Mouse (Mus musculus) right cerebral cortex, postnatal 10 days (tissue): Measurements from ENCODE around the gene Atp5e.
A peak's percentile ranks its signal among the peaks of the same experiment; 100 is the strongest.

ENCODE experiments used
- DNase-seq, 2 experiments: peaks; one replicate each; pipeline ENCODE4 v3.0.0; 2021; ENCODE audit warnings: low spot score in 2 of 2

Gene Atp5e

GRCm38 (mm10) chr2:174463789-174464523 is at the start of gene Atp5e:
Atp5e (minus strand) TSS chr2:174464105.
- peak; percentile 98 to 99 for DNase-seq

- DNase-seq: no peak
Measured at GRCm38 (mm10) chr2:174509825-174510224, 45.9 kb upstream of the Atp5e start.

- DNase-seq: no peak
Measured at GRCm38 (mm10) chr2:174507998-174508397, 44.1 kb upstream of the Atp5e start.

GRCm38 (mm10) chr2:174502831-174503460 is 39.0 kb upstream of the Atp5e start:
- DNase-seq: no peak

GRCm38 (mm10) chr2:174502321-174502720 is 38.4 kb upstream of the Atp5e start:
- no peak for DNase-seq

- no peak for DNase-seq
Measured at GRCm38 (mm10) chr2:174501517-174501916, 37.6 kb upstream of the Atp5e start.

GRCm38 (mm10) chr2:174500814-174501503 is 37.1 kb upstream of the Atp5e start:
- no peak for DNase-seq

- no peak for DNase-seq
Measured at GRCm38 (mm10) chr2:174492858-174493257, 29.0 kb upstream of the Atp5e start.

- DNase-seq: no peak
Measured at GRCm38 (mm10) chr2:174487005-174487404, 23.1 kb upstream of the Atp5e start.

GRCm38 (mm10) chr2:174478746-174479145 is 14.8 kb upstream of the Atp5e start:
- no peak for DNase-seq

- no peak for DNase-seq
Measured at GRCm38 (mm10) chr2:174477543-174478319, 13.8 kb upstream of the Atp5e start.

GRCm38 (mm10) chr2:174473550-174473927 is 9.6 kb upstream of the Atp5e start:
- no peak for DNase-seq

- peak; percentile 99 to 100 for DNase-seq
Measured at GRCm38 (mm10) chr2:174472818-174473549, 9.1 kb upstream of the Atp5e start, which contains the start of gene Prelid3b. Prelid3b (minus strand) TSS chr2:174473081.

GRCm38 (mm10) chr2:174472407-174472806 is 8.5 kb upstream of the Atp5e start:
- DNase-seq: no peak

- DNase-seq: no peak
Measured at GRCm38 (mm10) chr2:174470786-174471405, 7.0 kb upstream of the Atp5e start.

GRCm38 (mm10) chr2:174470333-174470732 is 6.4 kb upstream of the Atp5e start:
- no peak for DNase-seq

- DNase-seq: no peak
Measured at GRCm38 (mm10) chr2:174463370-174463769, 535 bp downstream of the Atp5e start.

GRCm38 (mm10) chr2:174459365-174459764 is 4.5 kb downstream of the Atp5e start:
- no peak for DNase-seq

GRCm38 (mm10) chr2:174453681-174454080 is 10.2 kb downstream of the Atp5e start:
- DNase-seq: no peak

GRCm38 (mm10) chr2:174450353-174450752 is 13.6 kb downstream of the Atp5e start, which contains the start of gene Tubb1:
Tubb1 (plus strand) TSS chr2:174450695.
- DNase-seq: no peak

- no peak for DNase-seq
Measured at GRCm38 (mm10) chr2:174448405-174448804, 15.5 kb downstream of the Atp5e start.
